Mouse (Mus musculus) hindbrain, embryonic 14.5 days (tissue): ENCODE results near the gene Gal3st1. TPM values are rescaled to one million over a fixed set of nuclear protein-coding genes. Genes with fewer than 3 reads are reported as not detected.

Source experiments
- polyA plus RNA-seq: library from polyadenylated mRNA; unstranded; fragments of >200 nt; fragmentation: Nextera tagmentation; extraction: Ambion mirVana; gene quantifications from 2 replicates; pipeline ENCODE4 v1.2.1, GENCODE M21; 2014

Gal3st1 gene
- polyA plus RNA-seq, 1 experiment from 2014 or later = 8.1 TPM

Other genes starting within 250 kb of the Gal3st1 start
- 23.8 and 27.9 TPM in 2 replicates for gene Osbp2, start 119.7 kb upstream of the Gal3st1 start, polyA plus RNA-seq
- 0.13 and 0.28 TPM in 2 replicates for gene 4921536K21Rik, start 88.5 kb upstream of the Gal3st1 start, polyA plus RNA-seq
- 29.2 and 30.2 TPM in 2 replicates for gene Dusp18, start 88.4 kb upstream of the Gal3st1 start, polyA plus RNA-seq
- 11.2 and 14.2 TPM in 2 replicates for gene Slc35e4, start 69.0 kb upstream of the Gal3st1 start, polyA plus RNA-seq
- 31.0 and 31.4 TPM in 2 replicates for gene Tcn2, start 51.5 kb upstream of the Gal3st1 start, polyA plus RNA-seq
- gene Pes1, start 19.7 kb upstream of the Gal3st1 start, polyA plus RNA-seq = 45.1 and 48.0 TPM in 2 replicates
- 0.23 TPM in 2 replicates for gene 4930556J24Rik, start 6.9 kb upstream of the Gal3st1 start, polyA plus RNA-seq
- not detected in 2 replicates for gene Sec14l4, start 47.8 kb downstream of the Gal3st1 start, polyA plus RNA-seq
- 0.54 and 0.63 TPM in 2 replicates for gene Sec14l3, start 81.2 kb downstream of the Gal3st1 start, polyA plus RNA-seq
- gene Mtfp1, start 111.8 kb downstream of the Gal3st1 start, polyA plus RNA-seq = 9.3 and 10.6 TPM in 2 replicates
- 3.6 and 4.1 TPM in 2 replicates for gene Sec14l2, start 139.8 kb downstream of the Gal3st1 start, polyA plus RNA-seq
- 46.4 and 48.2 TPM in 2 replicates for gene Rnf215, start 151.6 kb downstream of the Gal3st1 start, polyA plus RNA-seq
- gene Ccdc157, start 176.7 kb downstream of the Gal3st1 start, polyA plus RNA-seq = 6.3 and 7.3 TPM in 2 replicates
- 49.3 and 54.7 TPM in 2 replicates for gene Sf3a1, start 176.7 kb downstream of the Gal3st1 start, polyA plus RNA-seq
- 23.7 and 25.6 TPM in 2 replicates for gene Tbc1d10a, start 203.2 kb downstream of the Gal3st1 start, polyA plus RNA-seq
- 3.8 and 4.5 TPM in 2 replicates for gene Castor1, start 234.6 kb downstream of the Gal3st1 start, polyA plus RNA-seq